Mouse (Mus musculus) spleen, postnatal 14 days (tissue): ENCODE measurements around the gene Atg5.
A peak's percentile ranks its signal among the peaks of the same experiment; 100 is the strongest.
"Not testable (repeated sequence)": the region's sequence is repeated elsewhere in the genome, so short reads cannot be mapped to it uniquely, and the experiment has no call there.

Experiments
- DNase-seq, 2 experiments: peaks; one replicate each; pipeline ENCODE4 v3.0.0; 2021 to 2022; ENCODE audit warnings: low spot score in 2 of 2

Gene Atg5

GRCm38 (mm10) chr10:44315276-44315675, 47.1 kb downstream of the Atg5 start:
- DNase-seq = no peak

GRCm38 (mm10) chr10:44316280-44317270, 48.4 kb downstream of the Atg5 start:
- DNase-seq = no peak

- DNase-seq = no peak
These were observed 54.0 kb downstream of the Atg5 start for GRCm38 (mm10) chr10:44322166-44322565.

- DNase-seq = no peak
These were observed 55.1 kb downstream of the Atg5 start for GRCm38 (mm10) chr10:44323070-44323775.

GRCm38 (mm10) chr10:44323836-44324235, 55.7 kb downstream of the Atg5 start:
- no peak for DNase-seq

GRCm38 (mm10) chr10:44325551-44326500, 57.7 kb downstream of the Atg5 start:
- DNase-seq = no peak

GRCm38 (mm10) chr10:44327057-44327456, 58.9 kb downstream of the Atg5 start:
- DNase-seq = no peak

- peak in 1 of 2 experiments; percentile 38 for DNase-seq
These were observed 60.2 kb downstream of the Atg5 start for GRCm38 (mm10) chr10:44328347-44328746.

GRCm38 (mm10) chr10:44330717-44331116, 62.6 kb downstream of the Atg5 start:
- DNase-seq = no peak

- DNase-seq = no peak
These were observed 63.3 kb downstream of the Atg5 start for GRCm38 (mm10) chr10:44331469-44331868.

GRCm38 (mm10) chr10:44332656-44333055, 64.5 kb downstream of the Atg5 start:
- DNase-seq = peak in 1 of 2 experiments; percentile 21

GRCm38 (mm10) chr10:44336641-44337382, 68.7 kb downstream of the Atg5 start:
- DNase-seq = not testable (repeated sequence)

- DNase-seq = no peak
These were observed 70.4 kb downstream of the Atg5 start for GRCm38 (mm10) chr10:44338571-44338970.

- no peak for DNase-seq
These were observed 71.2 kb downstream of the Atg5 start for GRCm38 (mm10) chr10:44339326-44339725.

- no peak for DNase-seq
These were observed 72.8 kb downstream of the Atg5 start for GRCm38 (mm10) chr10:44340928-44341327.

- DNase-seq = no peak
These were observed 73.8 kb downstream of the Atg5 start for GRCm38 (mm10) chr10:44341826-44342521.

- DNase-seq = no peak
These were observed 75.2 kb downstream of the Atg5 start for GRCm38 (mm10) chr10:44343351-44343750.

GRCm38 (mm10) chr10:44347549-44348172, 79.5 kb downstream of the Atg5 start:
- DNase-seq = no peak
